Mouse (Mus musculus): Measurements from ENCODE around the gene Gprin3. TPM values are rescaled to one million over a fixed set of nuclear protein-coding genes. Genes with fewer than 3 reads are reported as not detected.

The Gprin3 gene
- total RNA-seq (2021): under 1 TPM; 0.36 to 0.44 TPM

DNA sequence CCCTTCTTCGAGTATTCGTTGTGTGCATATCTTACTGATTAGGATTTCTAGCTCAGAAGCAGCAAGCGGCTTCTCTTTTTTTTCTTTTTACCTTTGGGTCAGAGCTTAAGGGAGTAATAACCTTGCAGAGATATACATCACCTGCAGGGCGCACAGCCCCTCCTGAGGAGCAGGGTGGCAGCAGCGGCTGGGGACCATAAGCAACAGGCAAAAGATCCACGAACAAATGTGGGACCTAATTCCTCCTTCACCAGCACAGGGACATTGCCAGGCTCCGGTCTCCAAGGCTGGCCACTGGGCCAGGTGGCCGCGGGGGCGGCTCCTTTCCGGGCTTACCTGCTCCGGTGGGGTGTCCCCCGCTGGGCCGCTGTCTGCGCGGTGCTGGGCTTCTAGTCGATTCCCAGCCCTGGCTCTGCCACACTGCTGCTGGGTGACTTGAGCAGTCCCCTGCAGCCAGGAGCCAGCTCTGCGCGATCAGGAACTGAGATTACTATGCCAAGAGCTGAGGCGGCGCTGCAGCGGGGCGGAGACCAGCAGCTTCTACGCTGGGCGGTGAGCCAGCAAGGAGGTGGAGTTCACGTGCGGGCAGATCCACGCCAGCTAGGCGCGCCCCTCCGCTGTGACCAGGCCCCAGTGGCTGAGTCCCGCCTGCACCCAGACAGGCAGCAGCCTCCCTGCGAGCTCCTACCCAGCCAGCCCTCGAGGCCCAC is at the start of gene Gprin3:
TSS of gene Gprin3 (minus strand) at position 471 of the 710 bp plus-strand sequence.
- intact Hi-C loops (cut with DNase I): no loop called here

DNA sequence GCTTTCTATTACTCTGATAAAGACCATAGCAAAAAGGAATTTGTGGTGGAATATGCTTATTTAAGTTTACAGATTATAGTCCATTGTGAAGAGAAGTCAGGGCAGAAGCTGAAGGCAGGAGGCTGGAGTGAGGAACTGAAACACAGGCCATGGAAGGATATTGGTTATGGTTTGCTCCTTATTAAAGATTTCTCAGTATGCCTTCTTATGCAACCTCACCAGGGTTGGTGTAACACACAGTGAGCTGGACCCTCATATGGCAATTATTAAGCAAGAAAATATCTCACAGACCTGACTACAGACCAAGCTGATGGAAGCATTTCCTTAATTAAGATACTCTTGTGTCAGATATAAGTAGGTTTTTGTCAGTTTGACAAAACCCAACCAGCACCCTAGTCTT is 32.8 kb upstream of the Gprin3 start:
- intact Hi-C loops (cut with DNase I): no loop called here
- DNase-seq (ENCODE audit: low spot score): no peak

More for the DNA sequence above, at the start of gene Gprin3:
- DNase-seq (ENCODE audit: low spot score): peak; percentile 46

DNA sequence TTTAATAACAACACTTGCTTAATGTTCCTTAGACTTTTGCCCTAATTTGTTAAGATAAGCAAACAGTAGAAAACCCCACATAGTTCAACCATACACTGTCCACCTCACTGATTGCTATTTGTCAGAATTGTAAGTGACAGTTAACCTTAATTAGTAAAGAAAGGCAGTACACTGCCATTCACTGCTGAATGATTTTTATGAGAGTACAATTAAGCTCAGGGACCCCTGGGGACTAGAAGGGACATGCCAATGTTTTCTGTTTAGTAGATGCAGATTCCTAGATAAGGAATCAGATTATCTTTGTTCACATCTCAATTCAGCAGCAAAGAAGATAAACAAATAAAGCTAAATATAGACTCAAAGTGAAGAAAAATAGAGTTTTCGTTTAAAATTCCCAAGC is 30.0 kb upstream of the Gprin3 start:
- intact Hi-C loops (cut with DNase I): no loop called here
- no peak for DNase-seq (ENCODE audit: low spot score)

DNA sequence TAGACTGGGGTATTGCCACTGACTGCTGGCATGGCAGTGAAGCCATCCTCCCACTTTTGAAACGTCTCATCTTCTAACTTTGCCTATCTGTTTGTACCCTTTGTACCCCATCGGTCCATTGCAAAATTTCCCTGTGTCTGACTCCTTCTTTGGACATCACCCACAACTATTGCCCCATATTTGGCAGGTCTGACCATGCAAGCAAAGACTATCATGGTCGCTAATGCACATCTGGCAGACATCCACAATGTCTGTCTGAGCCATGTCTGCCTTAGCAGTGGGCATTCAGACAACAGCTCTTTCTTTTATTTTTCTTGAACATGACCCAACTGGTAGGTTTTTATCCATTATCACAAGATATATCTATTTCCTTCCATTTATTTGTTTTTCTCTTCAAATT is 25.3 kb upstream of the Gprin3 start:
- intact Hi-C loops (cut with DNase I): no loop called here

DNA sequence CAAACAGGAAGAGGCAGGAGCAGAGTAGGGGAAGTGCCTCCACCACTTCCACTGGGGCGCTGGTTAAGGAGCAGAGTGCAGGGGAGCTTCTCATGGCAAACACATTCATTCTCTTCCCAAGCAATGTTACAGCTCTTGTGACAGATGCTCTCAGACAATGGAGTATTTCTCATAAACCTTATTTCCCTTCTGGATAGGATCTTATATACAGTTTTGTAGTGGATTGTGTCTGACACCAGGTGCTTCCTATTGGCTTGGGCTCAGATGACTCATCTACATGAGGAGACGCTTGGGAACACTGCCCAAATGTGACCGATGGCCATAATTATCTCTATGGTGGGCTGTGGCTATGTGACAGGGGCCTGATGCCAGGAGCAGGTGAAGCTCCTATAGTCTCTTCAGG is 19.0 kb upstream of the Gprin3 start:
- intact Hi-C loops (cut with DNase I): no loop called here
- DNase-seq (ENCODE audit: low spot score): no peak

More for the DNA sequence above, 25.3 kb upstream of the Gprin3 start:
- DNase-seq (ENCODE audit: low spot score): no peak

DNA sequence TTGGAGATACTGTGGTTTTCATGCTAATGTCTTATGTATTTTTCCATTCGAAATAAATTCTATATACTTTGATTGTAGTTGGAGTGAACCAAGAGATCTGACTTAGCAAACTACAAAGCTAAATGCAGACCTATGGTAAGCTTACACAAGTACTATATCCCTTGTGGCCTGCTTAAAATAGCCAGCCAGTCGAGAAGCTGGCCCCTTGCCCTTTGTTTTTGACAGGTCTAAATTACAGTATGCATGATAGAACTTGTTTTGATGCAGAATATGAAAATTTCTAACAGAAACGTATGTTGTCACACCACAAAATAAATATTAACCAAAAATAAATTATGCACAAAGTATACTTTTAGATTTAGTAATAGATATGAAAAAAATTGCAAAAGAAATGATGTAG is 9.8 kb upstream of the Gprin3 start:
- DNase-seq (ENCODE audit: low spot score): no peak
- intact Hi-C loops (cut with DNase I): no loop called here

DNA sequence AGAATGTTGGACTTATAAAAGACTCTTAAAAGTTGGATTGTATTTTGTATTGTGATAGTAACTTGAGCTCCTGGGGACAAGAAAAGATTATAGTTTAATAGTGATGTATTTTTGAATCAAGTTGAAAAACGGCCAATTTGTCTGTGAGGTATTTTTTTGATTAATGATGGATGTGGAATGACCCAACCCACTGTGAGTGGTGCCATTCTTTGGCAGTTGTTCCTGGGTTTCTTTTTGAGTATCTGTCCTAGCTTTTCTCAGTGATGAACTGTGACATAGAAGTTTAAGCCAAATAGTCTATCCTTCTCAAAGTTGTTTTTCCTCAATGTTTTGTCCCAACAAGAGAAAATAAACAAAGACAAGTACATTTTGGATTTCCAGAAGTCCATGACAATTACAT is 7.0 kb upstream of the Gprin3 start:
- DNase-seq (ENCODE audit: low spot score): no peak
- intact Hi-C loops (cut with DNase I): no loop called here

DNA sequence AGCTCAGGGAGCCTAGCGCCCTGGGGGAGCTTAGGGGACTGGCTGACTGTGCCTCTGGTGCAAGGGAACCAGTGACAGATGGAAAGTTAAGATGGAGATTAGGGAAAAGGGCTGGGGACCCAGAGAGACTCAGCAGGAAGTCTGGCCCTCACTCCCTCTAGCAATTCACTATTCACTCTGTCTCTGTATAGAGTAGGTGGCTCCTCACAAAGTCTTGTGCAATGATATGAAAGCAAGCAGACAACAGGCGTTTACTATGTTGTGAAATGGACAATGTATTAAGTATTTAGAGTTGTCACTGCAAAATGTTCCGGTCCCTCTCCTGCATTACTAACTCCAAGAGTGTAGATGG is 416 bp upstream of the Gprin3 start:
- no peak for DNase-seq (ENCODE audit: low spot score)
- intact Hi-C loops (cut with DNase I): no loop called here

DNA sequence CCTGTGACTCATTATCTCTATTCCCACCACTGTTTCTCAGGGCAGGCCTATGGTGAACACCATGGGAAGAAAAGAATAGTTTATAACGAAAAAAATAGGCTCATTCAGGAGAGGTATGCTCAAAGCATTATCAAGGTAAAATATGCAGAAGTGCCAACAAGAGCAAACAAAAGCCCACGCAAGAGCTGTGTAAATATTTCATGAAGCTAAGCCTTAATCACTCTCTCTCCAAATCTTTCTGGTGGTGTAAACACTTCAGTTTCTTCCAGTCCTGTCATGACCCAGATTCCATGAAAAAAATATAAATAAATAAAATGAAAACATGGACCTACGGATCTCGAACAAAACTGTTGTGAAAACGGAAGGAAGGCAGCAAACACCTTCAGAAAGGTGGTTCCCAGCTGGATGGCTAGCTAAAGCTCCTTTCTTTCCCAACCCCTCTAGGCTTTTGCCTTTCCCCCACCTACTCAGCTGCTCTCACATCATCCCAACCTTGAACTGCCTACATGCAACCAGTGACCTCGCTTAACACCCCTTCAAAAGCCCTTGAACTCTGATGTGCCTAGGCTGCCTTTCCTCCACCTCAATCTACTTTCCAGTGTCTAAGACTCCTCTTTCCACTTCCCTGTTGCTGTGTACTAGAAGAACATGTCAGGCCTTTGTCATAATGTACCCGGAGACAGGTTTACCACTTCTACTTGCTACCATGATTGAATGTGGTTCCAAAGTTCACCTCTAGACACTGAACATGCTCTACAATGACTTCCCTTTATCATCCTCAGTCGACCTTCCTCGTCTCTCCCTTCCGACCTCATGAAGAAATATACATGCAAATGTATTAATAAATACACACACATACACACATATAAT is 988 bp downstream of the Gprin3 start:
- no peak for DNase-seq (ENCODE audit: low spot score)
- intact Hi-C loops (cut with DNase I): no loop called here

DNA sequence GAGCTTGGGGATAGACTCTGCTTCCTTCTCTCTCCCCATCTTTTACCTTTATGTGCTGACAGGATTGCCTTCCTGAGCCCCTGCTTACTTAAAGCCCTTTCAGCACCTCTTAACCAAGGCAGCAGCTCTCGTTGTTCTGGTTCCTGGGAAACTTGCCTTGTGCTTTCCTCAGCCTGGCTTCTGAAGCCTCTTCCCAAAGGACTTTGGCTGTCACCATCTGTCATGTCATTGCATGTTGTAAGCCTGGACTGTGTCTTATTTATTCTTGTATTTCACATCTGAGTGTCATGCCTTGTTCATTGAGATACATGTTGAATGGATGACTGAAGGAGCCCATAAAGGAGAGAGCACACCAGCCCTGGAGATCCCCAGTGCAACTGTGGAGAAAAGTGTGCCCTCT is 2.3 kb downstream of the Gprin3 start:
- intact Hi-C loops (cut with DNase I): no loop called here
- no peak for DNase-seq (ENCODE audit: low spot score)

DNA sequence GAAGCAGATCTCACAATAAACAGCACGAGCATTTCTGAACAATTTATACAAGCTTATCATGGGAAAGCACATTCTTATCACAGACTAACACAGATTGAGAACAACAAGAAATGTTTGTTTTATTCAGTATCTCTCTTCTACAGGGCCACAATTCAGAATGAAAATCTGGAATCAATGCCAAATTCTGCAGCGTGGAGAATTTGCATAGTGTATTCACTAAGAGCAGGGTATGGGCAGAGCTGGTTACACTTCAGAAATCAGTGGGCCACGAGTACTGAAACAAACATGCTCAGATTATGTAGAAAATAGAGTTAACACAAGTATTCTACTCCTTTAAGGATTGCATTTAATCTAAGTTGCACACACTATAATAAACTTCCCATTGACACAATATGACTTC is 6.8 kb downstream of the Gprin3 start:
- DNase-seq (ENCODE audit: low spot score): no peak
- intact Hi-C loops (cut with DNase I): no loop called here

DNA sequence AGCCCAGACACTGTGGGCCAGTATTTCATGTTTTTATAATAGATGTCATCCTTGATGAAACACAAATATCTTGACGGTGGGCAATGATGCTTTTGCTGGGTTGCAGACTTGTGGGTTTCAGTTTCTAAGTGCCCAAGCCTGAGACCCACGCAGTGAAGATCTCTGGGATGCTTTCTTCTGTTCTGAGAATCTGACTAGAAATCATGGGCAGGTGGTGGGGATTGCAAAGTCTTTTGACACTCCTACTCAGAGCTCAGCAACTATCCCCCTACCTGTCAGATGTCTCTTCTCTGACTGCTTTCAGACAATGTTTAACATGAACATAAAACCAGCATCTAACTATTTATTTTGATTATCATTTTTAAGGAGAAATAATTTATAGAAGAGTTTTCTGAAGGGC is 7.4 kb downstream of the Gprin3 start:
- no peak for DNase-seq (ENCODE audit: low spot score)
- intact Hi-C loops (cut with DNase I): no loop called here

DNA sequence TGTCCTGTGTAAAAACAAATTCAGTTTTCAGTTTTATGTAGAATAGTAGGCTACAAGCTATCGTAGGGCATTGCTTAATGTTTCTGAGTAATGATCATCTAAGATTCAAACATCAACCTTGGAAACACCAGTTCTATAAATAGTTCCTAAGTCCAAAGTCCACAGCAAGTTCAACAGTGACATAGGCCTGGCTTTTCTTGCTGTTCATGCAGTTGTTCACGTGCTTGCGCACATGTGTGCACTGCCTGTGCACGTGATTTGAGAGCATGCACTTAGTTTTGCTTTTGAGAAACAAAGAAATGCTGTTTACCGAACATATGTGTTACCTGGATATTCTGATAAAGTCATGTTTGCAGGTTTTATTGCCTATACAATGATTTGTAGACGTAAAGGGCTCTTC is 11.3 kb downstream of the Gprin3 start:
- no peak for DNase-seq (ENCODE audit: low spot score)
- intact Hi-C loops (cut with DNase I): no loop called here

DNA sequence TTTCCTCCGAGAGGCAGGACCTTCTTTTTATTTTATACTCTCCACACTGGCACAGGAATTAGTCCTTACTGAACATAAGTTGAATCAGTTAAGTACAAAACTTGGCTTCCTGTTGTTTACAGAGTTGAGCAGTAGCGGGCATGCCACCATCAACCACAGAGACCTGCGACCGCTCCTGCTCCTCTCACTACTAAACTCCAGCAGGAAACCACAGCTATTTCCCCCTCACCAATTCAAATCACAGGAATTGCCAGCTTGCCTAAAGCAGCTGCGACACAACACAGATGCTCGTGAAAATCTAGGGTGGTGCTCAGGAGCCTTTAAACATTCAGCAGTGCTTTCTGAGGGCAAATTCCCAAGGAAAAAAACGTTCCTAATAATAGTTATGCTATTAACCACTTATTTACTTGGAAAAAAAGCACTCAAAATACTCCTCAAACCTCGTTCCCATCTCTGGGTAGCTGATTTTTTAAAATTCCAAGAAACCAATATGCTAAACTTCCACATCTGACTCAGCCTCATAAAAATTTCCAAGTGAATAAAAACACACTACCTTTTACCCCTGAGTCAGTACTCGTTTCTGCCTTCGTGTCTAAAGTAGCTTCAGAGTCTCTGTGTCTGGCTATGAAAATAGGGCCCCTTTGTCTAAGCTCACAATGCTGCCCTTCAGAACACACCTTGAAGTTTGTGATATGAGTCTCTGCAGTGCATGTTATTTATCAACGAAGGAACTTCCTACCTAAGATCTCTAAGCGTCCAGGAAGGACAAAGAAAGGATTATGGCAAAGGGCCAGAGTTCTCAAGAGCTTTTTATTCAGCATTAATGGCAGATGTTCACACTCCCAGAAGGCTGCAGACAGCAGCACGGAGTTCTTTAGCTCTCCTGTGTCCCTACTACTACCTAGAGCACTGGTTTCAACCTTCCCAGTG is 13.4 kb downstream of the Gprin3 start:
- no peak for DNase-seq (ENCODE audit: low spot score)
- intact Hi-C loops (cut with DNase I): no loop called here

DNA sequence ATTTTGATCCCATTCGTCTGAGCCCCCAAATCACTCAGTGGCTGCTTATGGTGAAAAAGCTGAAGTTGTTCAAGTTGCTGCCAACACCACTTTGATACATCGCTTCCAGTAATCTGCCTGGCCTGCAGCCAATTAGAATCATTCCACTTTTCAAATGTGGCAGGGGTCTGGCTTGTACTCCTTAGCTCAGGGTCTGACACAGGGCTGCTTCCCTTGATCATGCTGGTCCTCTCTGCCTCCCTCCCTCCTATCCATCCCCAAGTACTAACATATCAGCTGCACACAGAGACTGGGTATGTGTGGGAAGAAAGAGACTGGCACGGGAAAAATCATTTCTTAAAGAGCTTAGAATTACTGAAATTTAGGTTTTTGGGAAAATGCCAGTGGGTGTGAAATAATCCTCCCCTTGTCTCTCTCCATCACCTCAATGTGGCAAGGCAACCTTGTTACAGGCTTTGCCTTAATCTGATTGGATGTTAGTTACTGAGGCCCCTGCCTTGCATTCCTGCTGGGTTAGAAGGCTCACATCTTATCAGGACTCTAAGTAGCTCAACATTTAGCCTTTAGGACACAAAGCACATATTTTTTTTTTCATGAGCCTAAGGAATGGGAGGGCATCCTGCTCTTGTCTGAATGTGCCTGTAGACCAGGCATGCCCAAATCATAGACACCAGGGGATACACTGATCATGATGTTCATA is 16.9 kb downstream of the Gprin3 start:
- DNase-seq (ENCODE audit: low spot score): no peak
- intact Hi-C loops (cut with DNase I): no loop called here

DNA sequence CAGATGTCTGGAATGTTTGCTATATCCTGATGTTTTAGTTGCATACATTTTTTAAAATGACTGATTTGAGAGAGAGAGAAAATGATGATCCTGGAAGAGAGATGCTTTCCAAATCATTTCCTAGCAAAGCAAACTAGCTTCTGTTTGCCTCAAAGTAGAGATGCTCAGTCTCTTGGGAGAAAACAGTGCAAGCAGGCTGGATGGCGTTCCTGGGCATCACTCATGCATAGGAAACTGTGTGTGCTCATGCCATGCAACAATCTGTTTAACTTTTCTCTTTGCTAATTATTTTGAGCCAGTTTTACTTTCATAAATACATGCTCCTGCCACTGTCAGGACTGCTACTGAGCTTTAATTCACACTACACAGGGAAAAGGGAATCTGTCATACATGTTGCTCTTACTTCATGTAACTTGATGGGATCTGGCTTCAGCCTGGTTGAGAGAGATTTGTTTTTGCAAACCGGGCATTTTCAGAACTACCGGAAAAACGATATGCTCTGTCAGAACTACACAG is 18.6 kb downstream of the Gprin3 start:
- intact Hi-C loops (cut with DNase I): no loop called here
- no peak for DNase-seq (ENCODE audit: low spot score)

DNA sequence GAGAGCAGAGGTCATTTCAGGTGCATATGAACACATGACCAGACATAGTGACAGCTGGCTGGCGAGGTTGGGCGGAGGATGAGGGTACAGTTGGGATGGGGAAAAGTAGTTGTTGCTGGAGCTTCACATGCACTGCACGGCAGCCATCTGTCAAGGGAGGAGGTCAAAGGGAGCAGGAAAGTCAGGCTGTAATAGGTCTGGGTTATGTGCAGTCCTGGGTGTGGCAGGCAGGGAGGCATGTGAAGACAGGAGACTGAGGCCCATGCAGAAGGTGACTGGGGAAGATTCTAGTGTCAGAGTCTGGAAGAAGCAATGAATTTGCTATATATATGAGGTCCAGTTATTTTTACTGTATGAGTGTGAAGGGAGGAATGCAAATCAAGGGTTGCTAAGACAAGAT is 35.9 kb downstream of the Gprin3 start:
- intact Hi-C loops (cut with DNase I): no loop called here
- no peak for DNase-seq (ENCODE audit: low spot score)

DNA sequence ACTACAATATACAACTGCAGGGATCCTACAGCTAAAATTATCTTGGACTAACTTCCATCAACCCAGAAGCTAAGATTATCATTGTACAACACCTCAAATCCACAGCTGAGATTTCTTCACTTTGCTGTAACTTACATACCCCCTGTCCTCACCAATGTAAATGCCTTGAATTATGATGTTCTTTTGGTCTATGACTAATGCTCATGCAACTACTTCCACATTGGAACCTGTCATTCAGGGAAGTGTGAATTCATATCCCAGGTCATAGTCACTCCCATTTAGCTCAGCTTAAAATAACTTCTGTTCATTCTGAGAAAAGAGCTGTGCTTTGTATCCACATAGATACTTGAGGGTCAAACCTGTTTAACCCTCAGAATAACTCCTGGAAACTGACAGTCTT is 60.8 kb downstream of the Gprin3 start:
- DNase-seq (ENCODE audit: low spot score): no peak
- intact Hi-C loops (cut with DNase I): no loop called here

DNA sequence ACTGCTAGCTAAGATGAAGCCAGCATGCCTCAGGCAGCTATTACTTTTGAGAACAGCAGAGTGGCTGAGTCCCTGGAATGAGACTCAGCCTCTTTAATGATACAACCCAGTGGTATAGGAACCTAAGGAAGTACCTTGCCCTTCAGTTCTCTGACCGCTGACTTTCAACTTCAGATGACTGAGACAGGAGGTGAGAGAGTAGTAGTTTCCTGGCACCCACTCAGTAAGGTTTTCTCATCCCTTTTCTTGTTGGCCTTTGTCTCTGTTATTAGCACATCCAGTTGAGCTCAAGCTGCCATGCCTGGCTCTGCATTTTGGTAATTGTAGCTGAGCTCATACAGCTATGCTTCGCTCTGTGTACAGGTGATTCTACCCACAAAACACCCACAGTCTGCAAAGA is 62.8 kb downstream of the Gprin3 start:
- DNase-seq (ENCODE audit: low spot score): no peak
- intact Hi-C loops (cut with DNase I): no loop called here

DNA sequence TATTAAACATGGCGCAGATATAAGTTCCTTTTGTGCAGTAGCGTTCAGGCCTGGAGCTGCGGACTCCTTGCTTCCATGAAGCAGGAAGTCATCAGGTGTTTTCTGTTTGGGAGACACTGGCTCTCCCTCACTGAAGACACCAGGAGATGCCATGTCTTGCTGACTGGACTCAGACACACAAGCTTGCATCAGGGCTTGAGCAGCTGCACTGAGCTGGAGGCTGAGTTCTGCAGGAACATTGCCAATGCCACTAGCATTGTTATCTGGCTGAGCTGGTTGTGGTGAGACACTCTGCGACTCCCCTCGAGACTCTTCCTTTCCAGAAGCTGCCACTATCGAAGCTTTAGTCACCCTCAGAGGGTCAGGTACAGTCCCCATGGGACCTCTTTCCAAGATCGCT is 71.2 kb downstream of the Gprin3 start:
- DNase-seq (ENCODE audit: low spot score): no peak
- intact Hi-C loops (cut with DNase I): no loop called here

Measured in heart, postnatal 25 days (tissue).